Mouse (Mus musculus) embryo, embryonic 9.5 days (tissue): ENCODE results near the gene C77080.

ENCODE experiments used
- DNase-seq: peaks from one replicate; pipeline ENCODE4 v3.0.0-alpha.2; 2017; ENCODE audit errors: extremely low spot score

C77080 gene

DNA sequence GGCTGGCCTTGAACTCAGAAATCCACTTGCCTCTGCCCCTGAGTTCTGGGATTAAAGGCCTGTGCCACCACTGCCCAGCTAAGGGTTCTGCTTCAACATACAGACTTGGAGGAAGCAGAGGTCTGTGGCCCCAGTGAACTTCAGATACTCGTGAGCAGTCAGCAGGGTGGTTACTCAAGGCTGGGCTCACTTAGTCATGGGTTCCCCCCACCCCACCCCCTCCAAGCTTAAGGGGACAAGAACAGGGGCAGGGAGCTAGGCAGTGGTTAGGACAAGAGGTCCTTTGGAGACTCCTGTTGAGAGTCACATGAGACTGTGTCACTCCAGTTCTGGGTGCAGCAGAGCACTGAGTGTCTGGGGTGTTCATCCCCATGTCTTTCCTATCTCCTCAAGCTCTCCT lies 7.5 kb upstream of the C77080 start:
- DNase-seq, result no peak

DNA sequence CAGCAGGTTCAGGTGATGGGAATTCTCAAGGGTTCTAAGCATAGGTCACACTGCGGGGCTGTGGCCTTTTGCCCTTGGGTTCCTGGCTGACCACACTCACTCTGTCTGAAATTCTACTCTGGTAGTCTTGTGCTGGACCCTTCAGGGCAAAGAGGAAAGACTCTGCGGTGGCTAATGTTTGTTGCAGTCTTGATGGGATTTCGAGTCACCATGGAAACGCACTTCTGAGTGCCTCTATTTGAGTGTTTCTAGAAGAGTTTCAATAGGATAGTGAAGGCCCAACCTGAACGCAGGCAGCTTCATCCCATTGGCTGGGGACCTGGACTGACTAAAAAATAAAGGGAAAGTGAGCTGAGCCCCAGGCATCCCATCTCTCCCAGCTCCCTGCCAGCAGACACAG lies 5.6 kb upstream of the C77080 start:
- DNase-seq, result no peak

DNA sequence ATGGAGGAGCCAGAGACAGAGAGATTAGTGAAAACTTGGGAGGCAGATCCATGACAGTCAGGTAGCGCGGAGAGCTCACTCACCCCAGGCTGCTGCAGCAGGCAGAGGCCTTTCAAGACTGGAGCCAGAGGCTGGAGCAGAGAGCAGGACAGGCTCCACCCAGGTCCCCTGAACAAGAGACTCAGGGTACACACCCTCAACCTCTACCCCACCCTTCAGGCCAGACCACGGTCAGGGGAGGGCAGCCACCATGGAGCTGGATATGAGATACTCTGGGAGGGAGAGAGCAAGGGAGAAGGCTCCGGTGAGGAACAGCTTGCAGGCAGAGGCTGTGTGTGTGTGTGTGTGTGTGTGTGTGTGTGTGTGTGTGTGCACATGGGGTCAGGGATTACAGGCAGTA lies 5.0 kb upstream of the C77080 start:
- DNase-seq, result no peak

DNA sequence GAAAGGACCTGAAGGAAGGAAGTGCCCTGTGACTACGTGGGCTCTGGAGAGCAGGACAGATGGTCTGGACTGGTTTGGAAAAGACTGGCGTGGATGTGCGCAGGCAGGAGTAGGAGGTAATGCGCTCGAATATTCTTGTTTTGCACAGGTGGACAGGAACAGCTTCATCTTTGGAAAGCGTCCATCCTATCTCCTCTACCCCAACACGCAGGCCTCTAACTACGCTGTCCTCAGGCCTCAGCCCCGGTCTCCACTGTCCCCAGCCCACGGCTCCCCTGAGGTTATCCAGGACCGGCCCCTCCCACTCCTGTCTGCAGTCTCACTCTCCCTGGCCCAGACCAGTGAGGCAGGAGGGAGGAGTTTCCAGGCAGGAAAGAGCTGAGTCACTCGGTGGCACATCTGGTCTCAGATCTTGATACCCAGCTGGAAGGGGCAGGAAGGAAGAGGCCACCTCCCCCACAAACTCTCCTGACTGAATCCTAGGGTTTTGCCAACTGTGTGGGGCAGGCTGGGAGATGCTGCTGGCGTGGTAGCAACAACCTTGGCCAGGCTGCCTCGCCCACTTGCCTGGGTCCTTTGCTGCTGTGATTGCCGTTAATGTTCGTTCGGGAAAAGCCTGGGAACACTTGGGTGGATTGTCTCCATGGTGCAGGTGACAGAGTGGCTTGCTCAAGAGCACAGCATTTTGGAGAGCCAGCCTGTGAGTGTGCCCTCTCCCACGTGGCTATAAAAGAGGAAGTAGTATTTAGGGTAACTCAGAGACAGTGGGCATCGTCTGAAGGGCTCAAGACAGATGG lies 2.2 kb upstream of the C77080 start:
- peak; percentile 59 for DNase-seq

DNA sequence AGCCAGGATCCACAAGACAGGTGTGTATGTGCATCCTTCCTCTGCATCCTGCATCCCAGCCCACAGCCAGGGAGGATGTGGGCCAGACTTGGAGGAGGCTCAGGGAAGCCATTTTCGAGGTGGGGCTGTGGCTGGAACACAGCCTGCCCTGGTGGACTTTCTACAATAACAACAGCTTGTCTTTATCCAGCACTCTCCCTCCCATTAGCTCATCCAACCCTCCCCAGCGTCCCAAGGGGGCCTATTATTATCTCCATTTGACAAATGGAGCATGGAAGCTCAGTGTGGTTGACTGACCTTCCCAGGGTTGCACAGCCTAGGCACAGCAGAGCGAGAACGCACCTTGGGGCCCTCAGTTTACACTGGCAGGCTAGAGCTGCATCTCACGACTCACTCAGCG lies 526 bp downstream of the C77080 start:
- no peak for DNase-seq

DNA sequence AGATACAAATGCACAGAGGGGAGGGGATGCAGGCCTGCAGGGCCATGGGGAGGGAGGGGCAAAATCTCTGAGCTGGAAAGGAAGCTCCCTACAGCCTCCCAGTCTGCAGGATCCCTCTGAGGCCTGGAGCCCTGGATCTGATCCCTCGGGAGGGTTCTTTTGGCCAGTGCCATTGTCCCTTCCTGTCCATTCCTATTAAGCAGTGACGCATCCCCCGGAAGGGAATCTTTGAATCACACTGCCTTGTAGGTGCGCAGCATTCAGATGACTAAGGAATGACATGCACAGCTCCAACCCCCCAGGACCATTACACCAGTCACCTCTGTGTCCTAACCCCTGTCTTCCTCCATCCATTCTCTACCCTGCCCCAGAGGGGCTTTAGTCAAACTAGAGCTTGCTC lies 2.1 kb downstream of the C77080 start:
- no peak for DNase-seq

DNA sequence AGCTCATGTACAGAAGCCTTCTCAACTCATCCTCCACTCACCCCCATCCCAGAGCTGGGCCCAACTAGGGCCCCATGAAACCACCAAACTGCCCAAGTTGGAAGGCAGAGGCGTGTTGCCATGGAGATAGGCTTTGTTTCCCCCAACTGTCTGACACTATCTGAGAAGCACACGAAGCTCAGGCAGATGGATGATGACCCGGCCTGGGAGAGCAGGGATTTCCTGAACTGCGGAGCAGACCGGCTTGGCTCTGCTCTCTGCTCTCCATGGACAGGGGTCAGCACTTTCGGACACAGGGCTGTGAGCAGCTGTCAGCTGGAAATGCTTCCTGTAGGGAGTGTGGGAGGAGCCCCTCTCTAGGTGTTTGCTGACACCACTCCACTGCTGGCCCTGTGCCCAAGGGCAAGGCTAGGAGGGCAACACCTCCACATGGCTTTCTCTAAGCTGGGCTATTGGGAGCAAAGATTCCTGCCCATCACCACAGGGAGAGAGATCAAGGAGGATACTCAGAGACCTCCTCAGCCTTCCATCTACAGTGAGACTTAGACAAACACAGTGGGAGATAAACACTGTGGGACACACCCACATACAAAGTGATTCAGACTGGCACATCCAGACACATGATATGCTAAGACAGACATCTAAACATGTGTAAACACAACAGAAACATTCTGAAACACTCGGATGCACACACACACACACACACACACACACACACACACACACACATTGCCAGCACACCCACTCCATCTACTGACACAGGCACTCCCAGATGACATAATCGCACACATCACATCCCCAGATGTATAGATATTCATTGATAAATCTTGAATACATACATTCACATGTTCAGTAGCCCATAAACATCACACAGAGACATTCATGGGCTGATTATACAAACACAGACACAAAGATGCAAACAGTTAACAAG lies 4.5 kb downstream of the C77080 start:
- DNase-seq, result no peak

DNA sequence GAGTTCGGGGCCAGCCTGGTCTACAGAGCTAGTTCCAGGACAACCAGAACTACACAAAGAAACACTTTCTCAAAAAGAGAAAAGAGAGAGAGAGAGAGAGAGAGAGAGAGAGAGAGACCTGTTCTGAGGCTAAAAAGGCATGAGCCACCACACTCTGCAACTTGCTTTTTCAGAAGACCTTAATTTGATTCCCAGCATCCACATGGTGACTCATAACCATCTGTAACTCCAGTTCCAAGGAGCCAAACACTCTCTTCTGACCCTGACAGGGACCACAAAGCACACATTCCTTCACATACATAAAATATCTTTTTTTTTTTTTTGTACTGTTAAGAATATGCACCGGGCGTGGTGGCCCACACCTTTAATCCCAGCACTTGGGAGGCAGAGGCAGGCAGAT lies 6.6 kb downstream of the C77080 start:
- DNase-seq, result no peak

DNA sequence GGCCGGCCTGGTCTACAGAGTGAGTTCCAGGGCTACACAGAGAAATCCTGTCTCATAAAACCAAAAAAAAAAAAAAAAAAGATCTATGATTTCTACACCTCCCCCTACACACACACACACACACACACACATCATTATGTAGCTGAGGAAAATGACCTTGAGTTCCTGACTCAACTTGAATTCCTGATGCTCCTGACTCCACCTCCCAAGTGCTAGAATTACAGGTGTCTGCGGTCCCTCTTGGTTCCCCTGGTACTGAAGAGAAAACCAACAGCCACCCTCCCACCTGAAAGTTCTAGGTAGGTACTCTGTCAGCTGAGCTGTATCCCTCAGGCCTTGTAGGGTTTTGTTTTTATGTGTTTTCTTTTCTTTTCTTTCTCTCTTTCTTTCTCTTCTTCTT lies 8.7 kb downstream of the C77080 start:
- DNase-seq, result no peak

DNA sequence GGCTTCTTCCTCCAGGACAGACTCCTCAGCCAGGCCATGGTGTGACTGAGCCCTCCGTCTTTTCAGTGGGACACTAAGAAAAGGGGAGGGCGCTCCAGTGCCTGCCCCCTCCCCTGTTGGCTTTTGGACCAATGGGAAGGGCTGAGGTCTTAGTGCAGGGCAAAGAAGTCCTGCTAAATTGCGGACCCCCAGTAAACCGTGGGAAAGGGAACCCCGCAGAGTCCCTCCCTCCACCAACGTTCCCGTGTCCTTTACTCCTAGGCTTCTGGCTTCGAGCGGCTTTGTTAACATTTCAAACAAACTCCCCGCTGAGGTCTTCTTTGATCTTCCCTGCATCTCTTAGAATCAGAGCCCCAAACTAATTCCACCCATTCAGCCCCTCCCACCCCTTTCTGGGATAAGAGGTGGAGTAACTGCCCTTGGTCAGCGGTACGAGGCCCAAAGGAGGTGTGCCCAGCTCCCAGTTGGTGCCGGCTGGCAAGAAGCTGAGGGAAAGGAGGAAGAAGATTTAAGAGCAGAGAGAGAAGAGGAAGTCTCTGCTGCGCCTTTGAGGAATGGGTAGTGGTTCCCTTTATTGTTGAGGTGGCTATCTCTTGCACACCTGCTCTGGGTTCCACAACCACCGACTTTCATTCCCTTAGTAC lies 9.6 kb downstream of the C77080 start:
- peak; percentile 69 for DNase-seq

DNA sequence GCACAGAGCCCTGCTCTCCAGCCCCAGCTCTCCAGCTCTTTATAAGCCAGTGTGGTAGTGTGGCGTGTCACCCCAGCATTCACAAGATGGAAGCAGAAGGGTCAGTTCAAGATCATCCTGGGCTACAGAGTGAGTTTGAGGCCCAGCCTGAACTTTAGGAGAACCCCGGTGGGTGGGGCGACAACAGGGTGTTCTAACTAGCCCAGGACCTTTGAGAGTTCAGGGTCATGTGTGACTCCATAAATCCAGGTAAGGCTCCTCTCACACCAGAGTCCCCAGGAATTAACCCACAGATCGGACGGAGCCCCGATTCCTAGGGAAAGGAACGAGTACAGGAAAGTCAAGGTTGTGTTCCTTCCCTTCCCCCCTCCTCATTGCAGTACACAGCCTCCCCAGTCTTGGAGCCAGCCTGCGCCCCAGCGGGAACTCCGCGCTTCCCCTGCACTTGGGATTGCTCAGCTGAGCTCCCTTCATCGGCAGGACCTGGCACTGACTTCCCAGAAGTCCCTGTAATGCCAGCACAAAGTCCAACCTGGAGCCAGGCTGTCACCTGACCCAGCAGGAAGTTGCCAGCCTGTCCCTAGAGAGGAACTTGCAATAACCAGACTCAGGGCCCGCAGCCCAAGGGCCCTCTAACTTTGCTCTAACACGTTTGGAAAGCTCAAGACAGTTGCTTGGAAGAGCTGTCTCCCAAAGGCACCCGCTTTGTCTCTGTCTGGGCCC lies 10.3 kb downstream of the C77080 start:
- no peak for DNase-seq

DNA sequence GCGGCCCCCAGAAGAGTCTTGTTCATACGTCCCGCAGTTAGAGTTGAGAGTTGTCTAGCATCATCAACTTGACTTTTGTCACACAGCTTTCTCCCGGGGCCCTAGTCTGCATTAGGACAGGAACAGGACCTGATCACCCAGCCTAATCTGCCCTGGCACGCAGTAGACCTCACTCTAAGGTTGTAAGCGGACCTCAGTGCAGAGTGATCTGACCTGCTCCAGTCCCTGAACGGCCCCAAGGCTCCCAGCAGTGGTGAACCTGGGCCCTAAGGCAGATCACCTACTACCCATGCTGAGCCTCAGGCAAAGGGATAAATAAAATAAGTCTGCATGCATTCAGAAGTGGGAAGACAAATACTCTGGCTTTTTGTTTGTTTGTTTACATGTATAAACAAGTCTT lies 11.9 kb downstream of the C77080 start:
- DNase-seq, result no peak

DNA sequence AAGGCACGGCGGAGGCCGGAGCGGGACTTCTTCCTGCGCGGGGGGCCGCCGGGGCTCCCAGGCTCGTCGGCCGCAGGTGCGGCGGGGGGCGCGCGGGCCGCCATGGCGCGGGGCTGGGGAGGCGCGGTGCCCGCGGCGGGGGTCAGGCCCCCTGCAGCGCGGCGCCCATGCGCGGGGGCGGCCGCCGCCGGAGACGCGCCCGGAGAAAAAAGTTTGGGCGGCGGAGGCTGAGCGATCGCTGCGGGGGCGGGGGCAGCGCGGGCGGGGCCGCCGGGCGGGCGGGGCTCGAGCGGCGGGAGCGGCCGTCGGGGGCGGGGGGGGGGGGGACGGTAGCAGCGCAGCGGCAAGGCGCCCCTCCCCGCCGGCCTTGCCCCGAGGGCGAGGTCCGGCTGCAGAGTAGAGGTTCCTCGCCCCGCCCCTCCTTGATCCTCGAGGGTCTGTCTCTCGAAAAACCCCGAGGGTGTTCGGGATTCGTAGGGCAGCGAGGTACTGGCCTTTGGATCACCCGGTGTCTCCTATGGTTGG lies 12.9 kb downstream of the C77080 start:
- no peak for DNase-seq

DNA sequence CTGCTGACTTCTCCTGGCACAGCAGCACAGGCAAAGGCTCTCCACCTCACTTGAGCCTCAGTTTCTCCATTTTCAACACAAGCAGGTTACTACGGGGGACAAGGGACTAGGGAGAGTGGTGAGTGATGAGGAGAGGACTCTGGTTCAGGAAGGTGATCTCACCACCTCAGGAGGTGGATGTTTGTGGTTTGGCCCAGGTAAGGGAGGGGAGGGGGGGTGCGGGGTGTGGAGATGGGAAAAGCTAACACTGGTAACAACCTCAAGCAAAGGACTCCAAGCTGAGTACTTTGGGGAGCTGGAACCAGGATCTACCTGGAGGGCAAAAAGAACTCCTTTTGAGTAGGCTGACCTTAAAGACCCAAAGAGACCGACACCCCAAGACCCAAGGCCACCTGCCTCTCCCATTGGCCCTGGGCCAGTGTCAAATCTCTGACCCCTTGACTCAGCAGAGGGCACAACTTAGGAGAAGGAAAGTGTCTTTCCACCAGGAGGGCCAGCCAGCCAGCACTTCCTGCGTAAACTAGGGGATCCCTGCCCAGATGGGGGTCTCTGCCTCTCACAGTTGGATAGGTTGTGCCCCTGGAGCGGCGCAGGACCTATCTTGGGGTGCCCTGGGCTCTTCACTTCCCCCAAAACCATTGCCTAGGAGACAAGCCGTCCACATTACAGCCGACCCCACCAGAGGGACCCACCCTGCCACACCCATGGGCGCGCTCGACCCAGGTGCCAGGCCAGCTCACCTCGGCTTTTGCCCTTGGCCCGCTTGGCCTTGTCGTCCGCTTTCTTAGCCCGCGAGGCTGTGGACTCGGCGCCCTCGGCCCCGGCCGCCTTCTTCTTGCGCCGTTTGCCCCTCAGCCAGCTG lies 13.6 kb downstream of the C77080 start:
- no peak for DNase-seq

DNA sequence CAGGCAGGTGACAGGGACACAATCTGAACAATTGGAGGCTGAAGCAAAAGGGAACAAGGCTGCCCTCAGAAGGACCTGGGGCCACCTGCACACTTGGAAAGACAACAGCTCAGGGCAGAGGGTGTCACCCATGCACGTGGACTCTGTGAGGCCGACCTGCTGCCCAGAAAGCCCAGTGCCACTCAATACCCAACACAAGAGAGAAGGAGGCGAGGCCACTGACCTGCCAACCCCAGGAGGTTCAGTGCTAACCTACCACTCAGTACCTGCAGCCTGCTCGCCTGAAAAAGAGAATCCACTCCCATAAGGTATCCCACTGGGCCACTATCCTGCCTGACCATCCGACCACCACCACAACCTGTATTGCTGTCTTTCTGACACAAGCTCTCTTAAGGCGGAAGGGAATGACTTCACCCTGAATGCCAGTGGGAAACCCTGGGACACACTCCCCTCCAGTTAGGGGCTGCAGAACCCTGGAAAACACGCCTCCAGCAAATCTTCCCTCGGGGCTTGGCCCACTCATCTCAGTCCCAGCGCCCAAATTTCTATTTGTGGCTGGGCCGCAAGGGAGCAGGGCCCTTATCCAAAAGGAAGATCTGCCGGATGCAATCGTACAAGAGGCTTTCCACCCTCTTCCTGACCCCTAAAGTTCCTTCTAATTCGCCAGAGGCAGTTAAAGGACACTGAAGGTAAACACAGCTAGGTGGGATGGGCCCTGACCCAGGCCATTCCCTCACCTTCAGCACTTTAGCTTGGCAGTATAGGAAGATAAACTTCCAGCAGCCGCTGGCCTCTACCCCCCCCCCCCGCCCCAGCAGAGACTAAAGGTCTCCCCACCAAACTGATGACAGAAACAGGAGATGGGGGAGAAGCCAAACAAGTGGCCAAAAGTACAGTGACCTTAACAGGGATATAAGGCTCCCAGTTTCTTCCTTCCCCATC lies 14.6 kb downstream of the C77080 start:
- no peak for DNase-seq

DNA sequence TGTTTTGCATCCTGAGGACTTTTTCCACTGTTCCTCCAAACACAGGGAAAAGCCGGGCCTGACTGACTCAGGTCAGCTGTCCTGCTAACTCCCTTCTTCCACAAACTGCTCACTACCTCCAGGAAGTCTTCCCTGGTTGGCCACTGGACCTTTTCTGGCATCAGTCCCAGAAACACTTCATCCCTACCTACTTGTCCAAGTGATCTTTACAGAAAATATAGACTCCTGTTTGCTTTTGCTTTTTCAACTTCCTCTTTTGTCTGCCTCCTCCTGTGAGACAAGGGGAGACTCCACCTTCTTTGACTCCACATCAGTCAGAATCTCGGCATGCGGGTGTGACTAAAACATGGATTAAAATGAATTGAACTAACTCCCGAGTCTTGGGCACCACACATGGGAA lies 16.4 kb downstream of the C77080 start:
- DNase-seq, result no peak

DNA sequence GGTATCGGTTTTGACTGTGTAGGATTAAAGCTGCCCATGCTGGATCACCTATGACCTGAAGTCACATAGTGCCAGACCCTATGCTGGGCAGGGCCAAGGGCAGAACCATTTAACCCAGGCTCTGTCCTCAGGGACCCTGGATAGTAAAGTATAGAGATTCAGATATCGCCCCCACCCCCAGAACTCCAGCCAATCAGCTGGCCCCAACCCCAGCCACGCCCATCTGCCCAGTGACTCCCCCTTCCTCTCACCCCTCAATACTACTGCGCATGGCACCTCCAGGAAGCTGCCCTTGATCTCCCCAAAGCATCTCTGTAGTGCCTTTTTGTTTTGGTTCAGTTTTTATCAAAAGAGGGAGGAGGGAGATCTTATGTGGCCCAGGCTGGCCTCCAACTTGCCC lies 18.4 kb downstream of the C77080 start:
- DNase-seq, result no peak

DNA sequence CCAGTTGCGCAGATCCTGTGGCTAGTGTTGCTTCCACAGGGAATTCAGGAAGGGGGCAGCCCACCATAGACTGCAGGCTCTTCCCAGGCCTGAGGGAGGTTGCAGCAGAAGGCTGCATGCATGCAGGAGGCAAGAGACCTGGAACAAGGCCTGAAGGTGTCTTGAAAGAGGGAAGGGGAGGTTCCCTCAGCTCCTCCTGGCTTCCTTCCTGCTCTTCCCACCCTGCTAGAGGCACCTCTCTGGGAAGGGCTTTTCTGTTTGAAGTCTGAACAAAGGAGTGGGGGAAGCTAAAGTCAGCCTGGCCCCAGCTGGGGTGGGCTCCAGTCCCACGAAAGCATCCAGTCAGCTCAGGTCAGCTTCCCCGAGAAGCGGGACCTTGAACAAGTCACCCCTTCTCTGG lies 18.9 kb downstream of the C77080 start:
- no peak for DNase-seq

DNA sequence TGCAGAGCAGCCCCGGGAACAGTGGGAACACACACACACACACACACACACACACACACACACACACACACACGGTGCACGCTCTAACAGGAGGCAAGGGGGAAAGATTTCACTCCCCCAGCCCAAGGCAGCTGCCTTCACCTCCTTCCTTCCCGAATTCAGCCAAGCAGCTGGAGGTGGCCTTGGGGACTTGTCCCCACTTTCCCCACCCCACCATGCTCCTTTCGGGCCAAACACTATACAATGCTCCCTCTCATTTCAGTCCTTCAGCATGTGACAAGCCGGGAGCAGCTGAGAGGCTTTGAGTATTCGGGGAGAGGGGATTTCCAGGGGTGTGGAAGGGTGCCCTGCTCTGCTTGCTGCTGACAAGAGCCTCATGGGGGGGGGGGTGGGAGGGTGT lies 19.3 kb downstream of the C77080 start:
- DNase-seq, result no peak

DNA sequence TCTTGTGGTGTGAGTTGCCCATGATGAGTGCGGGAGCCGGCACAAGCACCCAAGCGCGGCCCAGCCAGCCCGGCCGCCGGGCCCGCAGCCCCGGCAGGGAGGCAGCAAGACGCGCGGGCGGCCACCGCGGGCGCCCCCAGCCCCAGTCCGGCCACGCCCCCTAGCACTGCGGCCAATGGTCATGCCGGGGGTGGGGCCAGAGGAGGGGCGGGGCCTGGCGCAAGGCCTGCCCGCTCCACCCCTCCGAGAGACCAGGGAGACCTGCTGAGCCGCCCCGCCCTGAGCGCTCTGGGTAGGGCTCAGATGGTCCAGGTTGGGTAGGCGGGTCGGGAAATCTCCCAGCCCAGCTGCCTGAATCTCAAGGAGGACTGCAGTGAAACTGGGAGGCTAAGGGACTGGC lies 22.1 kb downstream of the C77080 start:
- DNase-seq, result peak; percentile 90
